Mouse (Mus musculus) retina, embryonic 14.5 days (tissue): ENCODE measurements around the gene Hsd17b3.

Experiments used
- DNase-seq: peaks from one replicate; pipeline ENCODE4 v3.0.0-alpha.2; 2015; ENCODE audit warnings: low spot score

Hsd17b3 gene

DNA sequence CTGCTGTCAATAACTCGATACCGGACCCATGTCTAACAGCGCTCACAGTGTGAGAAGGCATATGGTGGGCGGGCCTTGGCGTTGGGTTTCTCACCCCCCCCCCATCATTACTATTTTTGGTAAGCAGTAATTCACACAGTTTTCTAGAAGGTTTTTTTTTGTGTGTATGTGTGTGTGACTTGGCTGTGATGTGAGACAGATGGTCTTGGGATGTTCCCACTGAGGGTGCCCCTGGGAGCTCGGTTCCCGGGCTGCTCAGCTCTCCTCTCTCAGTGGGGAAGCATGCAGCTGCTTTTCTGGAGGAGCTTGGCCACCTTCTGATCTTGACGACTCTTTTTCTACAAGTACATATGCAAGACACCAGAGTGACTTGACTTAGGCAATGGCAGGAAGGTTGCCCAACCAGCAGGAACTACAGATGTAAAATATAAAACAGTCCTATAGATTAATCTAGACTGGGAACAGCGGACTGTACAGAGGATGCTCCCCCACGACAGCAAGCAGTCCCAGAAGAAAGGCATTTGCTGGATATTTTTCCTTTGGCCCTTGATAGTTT, 70.4 kb downstream of the Hsd17b3 start:
- DNase-seq: no peak

- DNase-seq: no peak
These were observed 73.0 kb downstream of the Hsd17b3 start for GRCm38 (mm10) chr13:64016048-64016447.

DNA sequence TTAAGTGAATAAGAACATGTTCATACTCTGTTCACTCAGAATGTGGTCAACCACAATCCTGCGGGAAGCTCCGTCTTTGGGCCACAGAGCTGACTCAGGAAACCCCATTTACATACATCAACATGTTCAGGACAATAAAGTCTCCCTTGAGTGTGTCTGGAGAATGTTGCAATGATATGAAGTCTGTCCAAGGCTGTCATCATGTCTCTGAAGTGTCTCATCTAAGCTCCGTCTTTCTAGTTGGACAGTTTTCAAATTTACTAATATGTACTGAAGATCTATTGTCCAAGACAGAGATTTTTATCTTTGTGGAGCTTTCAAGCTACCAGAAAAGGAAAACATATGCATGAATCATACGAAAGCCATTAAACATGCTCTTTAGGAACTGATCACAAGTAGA, 77.9 kb downstream of the Hsd17b3 start:
- no peak for DNase-seq
